Mouse (Mus musculus): ENCODE results near the gene Pbx3. TPM values are rescaled to one million over a fixed set of nuclear protein-coding genes. Genes with fewer than 3 reads are reported as not detected.

Pbx3 gene
- polyA plus RNA-seq, 2 experiments, result 7.7 to 9.8 TPM

GRCm38 (mm10) chr2:34249961-34250658 lies 122.8 kb downstream of the Pbx3 start:
- Histone ChIP-seq H3K27me3 (ENCODE audit: control insufficient read depth, insufficient read depth, low read length) (no peaks in the 10 kb centered on the region), H3K4me1 (replicated peaks; ENCODE audit: control insufficient read depth in 2 of 2, insufficient read depth in 2 of 2, low read length in 1 of 2) (0 out of 4 replicates have a peak, but pooled peaks cover 0 to 2% of the 10 kb centered on the region in 2 experiments), H3K4me3 (ENCODE audit: insufficient read depth in 1 of 2, low read depth in 2 of 2, low read length in 2 of 2) (peak overlapping the region; percentile 53 to 76), H3K9ac (replicated peaks) (peak overlapping the region; percentile 47; the same call in 1 of the 2 replicates), H3K9me3 (ENCODE audit: control insufficient read depth, low read length) (no peaks in the 10 kb centered on the region), H3K4me2 (ENCODE audit: low read depth) (peak overlapping the region; percentile 71), H3K36me3 (replicated peaks; ENCODE audit: control insufficient read depth, insufficient read depth, low read depth) (no peaks in the 10 kb centered on the region), H3K27ac (no peak overlapping the region)
- TF ChIP-seq CTCF (IDR thresholded peaks at IDR 0.05; ENCODE audit: low read depth) (no peak), EP300 (IDR thresholded peaks at IDR 0.05; ENCODE audit: low read depth) (no peak)
- no peak for ATAC-seq (ENCODE audit: insufficient read depth)
- DNase-seq (ENCODE audit: low read depth in 3 of 3, low spot score in 3 of 3), result no peak
- 7% methylated on average over 18 of the region's 18 CpGs for WGBS (ENCODE audit: insufficient replicate concordance)

GRCm38 (mm10) chr2:34249141-34249960 lies 123.6 kb downstream of the Pbx3 start:
- Histone ChIP-seq H3K9ac (replicated peaks) (peak overlapping the region; percentile 47; the same call in 1 of the 2 replicates), H3K36me3 (replicated peaks; ENCODE audit: control insufficient read depth, insufficient read depth, low read depth) (no peaks in the 10 kb centered on the region), H3K4me1 (replicated peaks; ENCODE audit: control insufficient read depth in 2 of 2, insufficient read depth in 2 of 2, low read length in 1 of 2) (0 out of 4 replicates have a peak, but pooled peaks cover 0 to 2% of the 10 kb centered on the region in 2 experiments), H3K4me3 (ENCODE audit: insufficient read depth in 1 of 2, low read depth in 2 of 2, low read length in 2 of 2) (peak overlapping the region; percentile 53 to 76), H3K9me3 (ENCODE audit: control insufficient read depth, low read length) (no peaks in the 10 kb centered on the region), H3K27ac (no peak overlapping the region), H3K27me3 (ENCODE audit: control insufficient read depth, insufficient read depth, low read length) (no peaks in the 10 kb centered on the region), H3K4me2 (ENCODE audit: low read depth) (peak overlapping the region; percentile 71)
- peak in 2 of 3 experiments; percentile 10 to 18 for DNase-seq (ENCODE audit: low read depth in 3 of 3, low spot score in 3 of 3)
- 2% methylated on average over 15 of the region's 15 CpGs for WGBS (ENCODE audit: insufficient replicate concordance)
- ATAC-seq (ENCODE audit: insufficient read depth), result peak; percentile 56; the same call in 1 of the 2 replicates
- TF ChIP-seq EP300 (IDR thresholded peaks at IDR 0.05; ENCODE audit: low read depth), result no peak
- TF ChIP-seq CTCF (IDR thresholded peaks at IDR 0.05; ENCODE audit: low read depth), result peak; percentile 20; the same call in 1 of the 2 replicates

- no peaks in the 10 kb centered on the region for H3K4me1 ChIP-seq (replicated peaks; ENCODE audit: control insufficient read depth in 2 of 2, insufficient read depth in 2 of 2, low read length in 1 of 2)
- H3K27me3 ChIP-seq (ENCODE audit: control insufficient read depth, insufficient read depth, low read length), result no peaks in the 10 kb centered on the region
- H3K27ac ChIP-seq, result no peak overlapping the region
- H3K36me3 ChIP-seq (replicated peaks; ENCODE audit: control insufficient read depth, insufficient read depth, low read depth), result no peaks in the 10 kb centered on the region
- no peak overlapping the region for H3K4me2 ChIP-seq (ENCODE audit: low read depth)
- H3K4me3 ChIP-seq (ENCODE audit: insufficient read depth in 1 of 2, low read depth in 2 of 2, low read length in 2 of 2), result no peak overlapping the region
- TF ChIP-seq EP300 (IDR thresholded peaks at IDR 0.05; ENCODE audit: low read depth) (no peak), CTCF (IDR thresholded peaks at IDR 0.05; ENCODE audit: low read depth) (no peak)
- DNase-seq (ENCODE audit: low read depth in 3 of 3, low spot score in 3 of 3) (no peak), ATAC-seq (ENCODE audit: insufficient read depth) (no peak)
- no peaks in the 10 kb centered on the region for H3K9me3 ChIP-seq (ENCODE audit: control insufficient read depth, low read length)
- no peak overlapping the region for H3K9ac ChIP-seq (replicated peaks)
Observed at GRCm38 (mm10) chr2:34240885-34241284, 132.1 kb downstream of the Pbx3 start.

- H3K9me3 ChIP-seq (ENCODE audit: control insufficient read depth, low read length), result no peaks in the 10 kb centered on the region
- H3K4me2 ChIP-seq (ENCODE audit: low read depth), result no peak overlapping the region
- no peaks in the 10 kb centered on the region for H3K27me3 ChIP-seq (ENCODE audit: control insufficient read depth, insufficient read depth, low read length)
- TF ChIP-seq CTCF (IDR thresholded peaks at IDR 0.05; ENCODE audit: low read depth) (no peak), EP300 (IDR thresholded peaks at IDR 0.05; ENCODE audit: low read depth) (no peak)
- no peak for ATAC-seq (ENCODE audit: insufficient read depth)
- H3K27ac ChIP-seq, result no peak overlapping the region
- H3K9ac ChIP-seq (replicated peaks), result no peak overlapping the region
- WGBS (ENCODE audit: insufficient replicate concordance), result 77% methylated on average over 4 of the region's 4 CpGs
- DNase-seq (ENCODE audit: low read depth in 3 of 3, low spot score in 3 of 3), result no peak
- no peak overlapping the region for H3K4me3 ChIP-seq (ENCODE audit: insufficient read depth in 1 of 2, low read depth in 2 of 2, low read length in 2 of 2)
- H3K4me1 ChIP-seq (replicated peaks; ENCODE audit: control insufficient read depth in 2 of 2, insufficient read depth in 2 of 2, low read length in 1 of 2), result 0 out of 4 replicates have a peak, but pooled peaks cover 0 to 3% of the 10 kb centered on the region in 2 experiments
- no peaks in the 10 kb centered on the region for H3K36me3 ChIP-seq (replicated peaks; ENCODE audit: control insufficient read depth, insufficient read depth, low read depth)
Observed at GRCm38 (mm10) chr2:34239315-34239858, 133.6 kb downstream of the Pbx3 start.
